Mouse (Mus musculus): Measurements from ENCODE around the gene Gckr.

- TF ChIP-seq MAFK (IDR thresholded peaks at IDR 0.05; ENCODE audit: insufficient read depth, low read depth, low read length) (no peak), ZC3H11A (IDR thresholded peaks at IDR 0.05; ENCODE audit: borderline replicate concordance, low read depth, low read length) (no peak), CHD2 (IDR thresholded peaks at IDR 0.05; ENCODE audit: low read depth, low read length) (no peak)
These were observed 2.2 kb upstream of the Gckr start for GRCm38 (mm10) chr5:31294964-31295605.

Data from ES-E14 (cell line).